Mouse (Mus musculus) CD4-positive helper T cell, adult 2 months (primary cell): ENCODE measurements around the gene Pacsin3.

Experiments
- DNase-seq: peaks from one replicate; pipeline ENCODE4 v3.0.0-alpha.2; 2012; ENCODE audit warnings: low read depth, missing footprints, low spot score

The Pacsin3 gene

GRCm38 (mm10) chr2:91258830-91259229 is 3.1 kb downstream of the Pacsin3 start:
- DNase-seq = no peak

DNA sequence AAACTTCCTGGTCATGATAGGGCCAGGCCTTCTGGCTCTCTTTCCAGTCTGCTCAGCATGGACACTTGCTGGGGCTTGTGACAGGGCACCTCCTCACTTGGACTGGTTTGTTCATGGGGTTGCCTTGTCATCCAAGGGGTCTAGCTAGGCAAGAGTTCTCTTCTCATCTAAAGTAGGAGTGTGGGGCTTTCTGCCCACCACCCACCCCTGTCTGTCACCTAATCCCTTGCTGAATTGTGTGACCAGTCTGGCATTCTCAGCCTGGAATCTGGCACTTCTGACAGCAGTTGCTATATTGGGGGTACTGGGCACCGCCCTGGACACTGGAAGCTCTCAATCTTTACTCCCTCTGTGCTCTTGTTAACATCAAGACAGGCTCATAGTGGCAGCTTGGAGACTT is 3.7 kb downstream of the Pacsin3 start:
- DNase-seq = no peak

- DNase-seq = peak; percentile 15
Observed at GRCm38 (mm10) chr2:91263692-91264660, 8.2 kb downstream of the Pacsin3 start.

DNA sequence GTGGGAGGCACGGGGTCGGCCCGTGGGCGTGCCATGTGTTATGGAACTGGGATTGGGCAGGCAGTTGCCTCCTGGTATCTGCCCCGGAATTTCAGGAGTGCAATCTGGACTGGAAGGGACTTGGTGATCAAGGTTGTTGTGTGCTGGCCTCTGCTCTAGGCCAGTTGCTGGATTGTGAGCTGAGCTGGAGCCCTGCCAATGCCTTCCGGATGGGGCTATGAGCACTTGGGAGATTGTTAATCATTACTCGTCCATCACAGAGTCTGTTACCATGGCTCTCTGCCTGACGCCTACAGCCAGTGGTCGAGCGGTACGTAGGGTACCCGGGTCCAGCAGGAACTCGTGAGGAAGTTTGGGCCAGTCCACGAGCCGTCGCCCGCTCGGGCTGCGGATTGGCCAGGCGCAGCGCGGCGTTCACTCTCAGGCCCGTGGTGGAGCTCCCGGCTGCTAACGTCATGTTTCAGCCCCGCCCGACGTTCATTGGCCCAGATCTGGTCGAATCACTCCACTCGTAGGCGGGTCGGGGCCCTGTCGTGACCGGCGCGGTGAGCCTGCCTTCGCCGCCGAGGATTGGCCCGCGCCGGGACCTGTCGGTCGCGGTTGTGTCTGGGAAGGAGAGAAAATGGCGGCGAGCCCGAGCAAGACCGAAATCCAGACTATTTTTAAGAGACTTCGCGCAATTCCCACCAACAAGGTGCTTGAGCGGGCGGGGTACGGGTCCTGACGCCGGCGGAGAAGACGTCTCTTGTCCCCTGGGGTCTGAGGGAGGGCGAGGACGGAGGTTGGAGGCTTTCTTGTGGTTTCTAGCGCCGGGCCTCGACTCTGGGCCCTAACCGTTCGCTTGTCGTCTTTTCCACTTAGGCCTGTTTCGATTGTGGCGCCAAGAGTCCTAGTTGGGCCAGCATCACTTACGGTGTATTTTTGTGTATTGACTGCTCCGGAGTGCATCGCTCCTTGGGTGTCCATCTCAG is 9.2 kb downstream of the Pacsin3 start, which contains the start of gene Arfgap2:
Gene Arfgap2 (plus strand): TSS at position 264 of the 971 bp plus-strand sequence.
- DNase-seq = peak; percentile 96

GRCm38 (mm10) chr2:91268042-91268441 is 12.3 kb downstream of the Pacsin3 start:
- DNase-seq = no peak

DNA sequence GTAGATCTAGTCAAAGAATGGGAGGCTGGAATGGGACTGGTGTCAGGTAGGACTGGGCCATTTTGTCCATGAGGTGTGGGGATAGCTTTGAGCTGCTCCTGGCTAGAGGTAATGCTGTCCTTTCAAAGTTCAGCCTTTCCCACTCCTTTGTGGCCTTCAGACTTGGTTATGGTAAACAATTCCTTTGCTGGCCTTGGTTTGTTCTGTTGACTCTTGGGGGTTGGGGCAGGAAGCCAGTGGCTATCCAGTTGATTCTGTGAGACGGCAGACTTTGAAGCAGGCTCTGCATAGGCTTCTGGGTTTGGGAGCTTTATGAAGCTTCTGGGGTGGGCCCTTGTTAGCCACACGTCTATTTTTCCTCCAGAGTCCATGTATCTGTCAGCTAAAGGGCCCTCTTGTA is 13.0 kb downstream of the Pacsin3 start:
- no peak for DNase-seq

GRCm38 (mm10) chr2:91269687-91270133 is 14.0 kb downstream of the Pacsin3 start:
- DNase-seq = no peak

- DNase-seq = no peak
Observed at GRCm38 (mm10) chr2:91278749-91279371, 23.1 kb downstream of the Pacsin3 start.

DNA sequence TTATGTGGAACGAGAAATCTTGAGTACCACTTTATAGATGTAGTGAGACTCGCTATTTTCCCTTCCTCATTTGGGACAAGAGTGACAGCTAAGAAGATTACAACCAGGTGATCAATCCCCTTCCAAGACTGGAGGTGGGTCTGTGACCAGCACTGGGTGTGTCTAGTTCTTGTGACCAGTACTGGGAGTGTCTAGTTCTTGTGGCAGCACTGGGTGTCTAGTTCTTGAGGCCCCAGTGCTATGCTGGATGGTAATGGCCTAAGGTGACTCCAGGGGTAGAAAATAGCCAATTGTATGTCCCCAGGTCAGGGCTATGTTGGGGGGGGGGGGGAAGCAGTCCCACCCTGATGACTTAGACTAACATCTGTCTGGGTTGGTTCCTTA is 23.6 kb downstream of the Pacsin3 start:
- DNase-seq = no peak

- no peak for DNase-seq
Observed at GRCm38 (mm10) chr2:91281366-91281765, 25.6 kb downstream of the Pacsin3 start.

DNA sequence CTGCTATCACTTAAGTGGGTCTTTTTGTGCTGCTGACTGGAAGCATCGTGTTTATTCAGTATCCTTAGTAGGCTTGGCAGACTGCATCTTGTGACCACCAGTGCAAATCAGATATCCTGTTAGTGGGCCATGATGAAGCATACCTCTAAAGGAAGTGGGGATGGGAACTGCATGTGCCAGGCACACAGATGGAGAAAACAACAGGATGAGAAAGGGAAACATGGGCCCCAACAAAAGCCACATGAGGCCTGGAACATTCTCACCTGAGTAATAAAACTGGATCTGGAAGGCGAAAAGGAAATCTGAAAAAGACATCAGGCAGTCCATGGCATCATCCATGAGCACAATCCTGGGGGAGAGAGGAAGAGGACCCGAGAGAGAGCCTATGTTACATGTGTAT is 28.2 kb downstream of the Pacsin3 start:
- no peak for DNase-seq

DNA sequence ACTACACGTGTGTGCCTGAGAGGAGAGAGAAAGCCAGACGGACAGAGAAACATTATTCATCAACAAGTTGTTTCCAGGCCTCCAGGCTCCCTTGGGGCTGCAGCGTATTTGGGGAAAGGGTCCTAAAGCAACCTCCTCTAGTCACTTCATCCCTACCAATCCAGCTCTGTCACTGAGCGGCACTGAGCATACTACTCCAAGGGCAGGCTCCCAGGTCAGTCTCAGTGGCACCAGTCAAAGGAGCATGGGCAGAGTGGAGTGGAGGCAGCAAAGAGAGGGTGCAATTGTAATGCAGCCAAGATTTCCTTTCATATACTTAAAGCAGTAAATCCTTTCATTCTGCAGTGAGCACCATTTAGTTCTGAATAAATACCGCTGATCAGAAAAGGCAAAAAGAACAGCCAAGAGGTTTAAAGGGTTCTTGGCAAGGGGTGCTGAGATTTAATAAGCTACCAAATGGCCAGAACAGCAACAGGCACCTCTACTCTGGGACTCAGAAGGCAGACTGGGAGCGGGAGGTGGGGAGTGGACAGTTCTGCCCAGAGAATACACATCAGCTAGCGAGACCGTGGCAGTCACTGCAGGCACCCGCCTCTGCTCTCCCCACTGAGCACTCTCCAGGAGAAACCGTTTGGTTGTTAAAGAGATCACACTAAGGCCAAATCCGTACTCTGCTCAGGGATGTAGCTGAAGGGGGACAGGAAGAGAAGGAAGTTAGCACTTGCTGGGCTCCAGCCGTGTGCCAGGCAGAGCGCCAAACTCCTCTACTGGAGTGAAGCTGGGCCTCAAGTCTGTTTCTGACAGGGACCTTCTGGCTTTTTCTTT is 28.8 kb downstream of the Pacsin3 start:
- no peak for DNase-seq

DNA sequence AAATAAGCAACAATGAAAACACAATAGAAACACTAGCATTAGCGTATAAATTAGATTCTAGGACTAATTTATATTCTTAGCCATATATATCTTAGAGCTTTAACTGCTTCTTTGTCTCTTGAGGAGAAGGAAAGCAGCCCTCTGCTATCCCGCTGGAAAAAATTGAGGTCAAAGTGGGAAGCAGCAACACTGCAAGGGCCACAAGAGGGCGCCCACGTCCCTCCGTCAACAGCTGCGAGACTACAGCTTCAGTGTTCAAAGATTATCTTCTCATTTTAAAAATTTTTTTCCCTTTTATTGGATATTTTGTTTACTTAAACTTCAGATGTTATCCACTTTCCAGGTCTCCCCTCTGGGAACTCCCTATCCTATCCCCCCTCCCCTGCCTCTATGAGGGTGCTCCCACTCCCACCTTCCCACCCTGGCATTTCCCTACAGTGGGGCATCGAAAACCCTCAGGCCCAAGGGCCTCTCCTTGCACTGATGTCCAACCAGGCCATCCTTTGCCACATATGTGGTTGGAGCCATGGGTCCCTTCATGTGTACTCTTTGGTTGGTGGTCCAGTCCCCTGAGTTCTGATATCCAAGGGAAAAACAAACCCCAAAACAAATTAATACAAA is 30.2 kb downstream of the Pacsin3 start:
- peak; percentile 42 for DNase-seq

DNA sequence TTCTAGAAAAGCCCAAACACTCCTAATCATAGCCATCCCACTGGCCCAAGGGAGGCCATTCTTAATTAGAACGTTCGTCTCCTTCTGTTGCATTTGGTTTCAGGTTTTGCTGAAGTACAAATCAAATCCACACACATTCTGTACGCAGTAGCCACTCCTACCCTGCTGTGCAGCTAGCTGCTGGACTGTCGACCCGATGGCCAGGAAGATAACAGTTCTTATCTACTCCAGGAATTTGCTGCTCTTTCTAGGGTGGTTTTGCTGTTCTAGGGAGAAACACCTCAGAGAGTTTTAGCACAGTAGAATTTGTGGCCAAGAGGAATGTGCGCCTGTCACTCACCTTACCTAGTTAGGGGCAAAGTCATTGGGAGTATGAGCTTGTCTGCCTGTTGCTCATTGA is 31.8 kb downstream of the Pacsin3 start:
- no peak for DNase-seq

DNA sequence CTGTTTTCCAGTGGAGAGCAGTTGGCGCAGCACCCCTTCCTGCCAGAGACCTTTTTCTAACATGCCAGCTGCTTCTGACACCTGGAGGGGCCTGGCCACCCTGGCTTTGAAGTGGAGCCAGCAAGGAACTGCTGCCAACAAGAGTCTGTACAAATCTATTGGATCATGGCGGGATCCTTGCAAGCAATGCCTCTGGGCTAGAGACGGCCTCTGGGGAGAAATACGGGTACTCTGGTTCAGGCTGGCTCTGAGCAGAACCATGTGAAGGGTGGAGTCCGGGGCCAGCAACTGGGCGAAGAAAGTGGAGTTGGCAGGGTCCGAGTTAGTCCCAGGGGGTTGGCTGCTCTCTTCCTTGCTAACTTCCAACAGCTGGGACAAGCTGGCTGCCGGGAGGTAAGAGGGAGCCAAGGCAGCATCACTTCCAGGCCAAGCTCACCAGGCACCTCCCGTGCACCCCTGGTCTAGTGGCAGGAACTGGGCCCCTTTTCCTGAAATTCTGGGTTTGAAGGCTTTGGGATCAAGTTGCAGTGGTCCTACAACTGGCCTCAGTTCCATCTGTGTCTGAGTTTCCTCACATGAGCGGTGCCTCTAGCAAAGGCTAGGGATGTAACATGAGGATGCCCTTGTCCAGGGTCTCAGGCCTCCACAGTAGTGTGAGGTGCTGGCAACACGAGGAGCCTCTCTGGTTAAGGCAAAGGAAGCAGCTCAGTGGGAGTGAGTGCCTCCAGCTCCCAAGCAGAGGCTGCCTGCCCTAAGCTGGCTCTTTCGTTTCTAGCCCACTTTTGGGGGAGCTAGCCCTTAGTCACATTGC is 35.6 kb downstream of the Pacsin3 start:
- DNase-seq = no peak

DNA sequence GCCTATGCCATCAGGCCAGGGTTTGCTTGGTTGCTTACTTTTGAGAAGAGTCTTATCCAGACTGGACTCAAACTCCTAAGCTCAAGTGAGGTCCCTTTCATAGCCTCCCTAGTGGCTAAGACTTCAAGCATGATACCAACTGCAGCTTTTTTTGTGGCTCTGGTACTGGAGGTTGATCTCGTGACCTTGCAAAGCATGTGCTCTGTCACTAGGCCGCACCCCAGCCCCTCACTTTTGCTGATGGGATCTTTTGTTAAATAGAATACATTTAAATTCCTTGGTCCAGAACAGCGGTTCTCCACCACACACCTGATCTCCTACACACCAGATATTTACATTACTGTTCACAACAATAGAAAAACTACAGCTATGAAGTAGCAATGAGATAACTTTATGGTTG is 38.5 kb downstream of the Pacsin3 start:
- DNase-seq = no peak

DNA sequence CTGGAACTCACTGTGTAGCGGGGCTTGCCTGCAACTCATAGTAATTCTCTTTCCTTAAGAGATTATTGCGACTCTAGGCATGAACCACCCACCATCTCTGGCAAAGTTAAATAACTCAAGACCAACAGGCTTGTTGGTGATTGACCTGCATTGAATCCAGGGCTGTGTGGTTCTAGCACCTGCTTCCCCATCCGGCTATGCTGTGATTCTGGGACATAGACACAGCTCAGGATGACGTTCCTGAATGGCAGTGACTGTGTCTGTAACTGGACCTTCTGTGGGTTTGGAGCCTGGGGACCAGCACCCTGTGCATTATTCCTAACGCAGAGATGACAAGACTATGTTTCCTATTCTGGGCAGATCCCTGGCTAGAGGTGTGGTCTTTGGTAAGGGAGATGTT is 40.1 kb downstream of the Pacsin3 start:
- no peak for DNase-seq

- DNase-seq = no peak
Observed at GRCm38 (mm10) chr2:91299156-91299555, 43.4 kb downstream of the Pacsin3 start.

- no peak for DNase-seq
Observed at GRCm38 (mm10) chr2:91300784-91301183, 45.0 kb downstream of the Pacsin3 start.
